Mouse (Mus musculus) stomach, embryonic 16.5 days (tissue): ENCODE measurements around the gene Tnnt1. TPM values are rescaled to one million over a fixed set of nuclear protein-coding genes. Genes with fewer than 3 reads are reported as not detected.

ENCODE experiments used
- ATAC-seq: fragments of 200-750 bp; cut with Nextera tagmentation; 2 replicates; pipeline ENCODE4 v1.8.0; 2017; ENCODE audit warnings: moderate number of reproducible peaks, moderate TSS enrichment; ENCODE audit not compliant: insufficient read depth, low FRiP score
- H3K27ac ChIP-seq: fragments of 300-500 bp; sonication (generic); 2 replicates; pipeline ENCODE4 v1.5.1; 2014; ENCODE audit warnings: low read length
- H3K27me3 ChIP-seq: fragments of 300-500 bp; sonication (generic); 2 replicates; pipeline ENCODE4 v1.6.1; 2014; ENCODE audit warnings: low read length, control low read depth, mixed read lengths; ENCODE audit not compliant: control insufficient read depth, insufficient read depth
- H3K36me3 ChIP-seq: fragments of 300-500 bp; sonication (generic); 2 replicates; pipeline ENCODE4 v1.6.1; 2014; ENCODE audit warnings: low read length; ENCODE audit not compliant: control insufficient read depth, insufficient read depth
- H3K4me1 ChIP-seq: fragments of 300-500 bp; sonication (generic); 2 replicates; pipeline ENCODE4 v1.6.1; 2014; ENCODE audit warnings: low read length, control low read depth, mixed read lengths; ENCODE audit not compliant: control insufficient read depth, insufficient read depth
- H3K4me2 ChIP-seq: fragments of 300-500 bp; sonication (generic); 2 replicates; pipeline ENCODE4 v1.6.1; 2014; ENCODE audit warnings: low read depth, low read length, mixed read lengths
- H3K4me3 ChIP-seq: fragments of 300-500 bp; sonication (generic); replicated peaks from 2 replicates; pipeline ENCODE4 v1.5.1; 2014; ENCODE audit warnings: mild to moderate bottlenecking, low read length
- H3K9ac ChIP-seq: fragments of 300-500 bp; sonication (generic); 2 replicates; pipeline ENCODE4 v1.6.1; 2014; ENCODE audit warnings: low read length
- H3K9me3 ChIP-seq: fragments of 300-500 bp; sonication (generic); replicated peaks from 2 replicates; pipeline ENCODE4 v1.6.1; 2016; ENCODE audit warnings: low read length, control low read depth; ENCODE audit not compliant: control insufficient read depth
- WGBS: fragments of 180-500 bp; shearing (Covaris S2); extraction: QIAGEN DNeasy Blood & Tissue Kit; methylation state at CpG from one replicate; pipeline ENCODE4 v1.1.7; 2014; 5-methylcytosine and 5-hydroxymethylcytosine counted together
- polyA plus RNA-seq: library from polyadenylated mRNA; unstranded; fragments of >200 nt; fragmentation: Nextera tagmentation; extraction: Ambion mirVana; gene quantifications from 2 replicates; pipeline ENCODE4 v1.2.1, GENCODE M21; 2015

The Tnnt1 gene
- polyA plus RNA-seq, 1 experiment from 2014 or later = 111 TPM

DNA sequence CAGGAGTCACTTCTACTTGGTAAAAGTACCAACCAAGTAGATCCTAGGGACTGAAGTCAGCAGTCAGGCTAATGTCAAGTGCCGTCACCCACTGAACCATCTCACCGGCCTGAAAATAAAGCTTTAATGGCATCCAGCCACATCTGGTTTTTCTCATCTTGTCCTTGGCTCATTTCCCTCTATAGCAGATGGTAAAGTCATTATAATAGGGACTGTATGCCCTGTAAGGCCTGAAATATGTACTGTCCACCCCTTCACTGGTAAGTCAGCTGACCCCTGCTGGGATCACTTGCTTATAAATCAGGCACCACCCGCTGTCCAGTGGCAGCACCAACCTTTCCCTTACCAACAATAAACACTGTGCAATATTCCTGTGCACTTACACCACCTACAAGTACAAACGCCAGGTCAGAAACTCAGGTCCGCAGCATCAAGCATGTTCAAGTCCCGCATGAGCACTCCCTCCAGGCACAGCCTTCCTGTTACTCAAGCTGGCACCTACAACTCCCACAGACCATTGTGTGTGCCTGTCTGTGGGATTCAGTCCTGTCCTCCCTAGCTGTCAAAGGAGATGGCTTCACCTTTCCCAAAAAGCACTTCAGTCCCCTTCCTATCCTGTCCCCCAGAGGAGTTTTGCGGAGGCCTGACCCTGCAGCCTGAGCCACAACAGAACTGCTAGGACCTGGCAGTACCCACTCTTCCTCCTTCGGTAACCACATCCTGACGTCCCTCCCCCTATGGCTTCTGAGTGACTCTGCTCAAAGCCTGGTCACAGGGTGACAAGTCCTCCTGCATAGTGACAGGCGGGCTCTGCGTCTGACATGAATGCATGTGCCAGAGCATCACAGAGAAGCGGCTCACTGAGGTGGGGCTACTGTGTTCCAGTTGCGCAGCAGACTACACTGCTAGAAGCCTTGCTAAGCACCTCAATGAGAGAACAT lies 23.6 kb downstream of the Tnnt1 start:
- peak overlapping the region; percentile 58 for H3K27ac ChIP-seq
- H3K4me3 ChIP-seq = no peak overlapping the region
- H3K36me3 ChIP-seq = no peaks in the 10 kb centered on the region; the same call in 1 of the 2 replicates
- H3K4me2 ChIP-seq = no peak overlapping the region
- peak; percentile 53; the same call in 1 of the 2 replicates for ATAC-seq
- H3K27me3 ChIP-seq = no peaks in the 10 kb centered on the region
- peak overlapping the region; percentile 52; the same call in 1 of the 2 replicates for H3K9ac ChIP-seq
- H3K4me1 ChIP-seq = peaks cover 8% of the 10 kb centered on the region
- no peaks in the 10 kb centered on the region for H3K9me3 ChIP-seq
- WGBS = 69% methylated on average over 13 of the region's 13 CpGs

DNA sequence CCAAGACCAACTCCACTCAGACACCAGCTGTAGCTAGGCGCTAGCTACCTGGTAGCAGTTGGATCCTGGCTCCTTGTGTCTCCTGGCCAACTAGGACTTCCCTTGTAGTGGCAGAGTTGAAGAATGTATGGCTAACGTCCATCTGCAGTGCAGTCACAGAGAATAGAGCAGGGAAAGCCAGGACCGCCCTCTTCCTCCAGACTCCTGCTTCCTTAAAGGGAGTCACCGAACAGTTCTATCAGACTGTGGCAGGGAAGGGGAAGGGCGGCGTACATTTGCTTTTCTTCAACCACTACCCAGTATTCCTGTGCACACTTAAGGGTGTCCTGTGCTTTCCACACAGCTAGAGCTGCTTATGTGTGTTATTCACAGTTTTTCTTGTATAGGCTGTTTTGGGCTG lies 24.9 kb downstream of the Tnnt1 start:
- no peak overlapping the region for H3K4me2 ChIP-seq
- no peak overlapping the region for H3K4me3 ChIP-seq
- peak overlapping the region; percentile 58; the same call in 1 of the 2 replicates for H3K27ac ChIP-seq
- no peak overlapping the region for H3K9ac ChIP-seq
- no peaks in the 10 kb centered on the region for H3K9me3 ChIP-seq
- peaks cover 8% of the 10 kb centered on the region for H3K4me1 ChIP-seq
- no peaks in the 10 kb centered on the region for H3K27me3 ChIP-seq
- ATAC-seq = peak; percentile 71; the same call in 1 of the 2 replicates
- 74% methylated on average over 6 of the region's 6 CpGs for WGBS
- H3K36me3 ChIP-seq = peaks cover 5% of the 10 kb centered on the region; the same call in 1 of the 2 replicates

DNA sequence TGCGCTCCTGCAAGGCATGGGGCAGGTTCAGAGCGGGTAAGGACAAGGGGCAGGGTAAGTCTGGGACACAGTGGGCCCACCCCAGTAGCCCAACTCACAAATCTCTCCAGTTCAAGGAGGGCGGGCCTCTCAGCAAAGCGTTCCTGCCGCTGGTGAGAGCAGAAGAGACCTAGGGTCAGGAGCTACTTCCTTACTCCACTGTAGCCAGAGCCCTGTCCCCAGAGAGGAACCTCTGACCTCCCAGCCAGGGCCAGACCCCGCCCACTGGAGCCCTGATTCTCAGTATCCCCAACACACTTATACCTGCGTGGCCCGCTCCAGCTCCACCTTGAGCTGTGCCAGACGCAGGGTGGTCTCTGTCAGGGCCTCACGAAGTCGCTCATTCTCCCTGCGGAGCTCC lies 33.9 kb downstream of the Tnnt1 start:
- H3K27ac ChIP-seq = no peak overlapping the region
- ATAC-seq = no peak
- peaks cover 19% of the 10 kb centered on the region for H3K4me1 ChIP-seq
- 81% methylated on average over 12 of the region's 12 CpGs for WGBS
- no peak overlapping the region for H3K4me3 ChIP-seq
- no peak overlapping the region for H3K9ac ChIP-seq
- H3K4me2 ChIP-seq = no peak overlapping the region
- no peaks in the 10 kb centered on the region for H3K27me3 ChIP-seq
- H3K36me3 ChIP-seq = peaks cover 31% of the 10 kb centered on the region
- H3K9me3 ChIP-seq = no peaks in the 10 kb centered on the region

DNA sequence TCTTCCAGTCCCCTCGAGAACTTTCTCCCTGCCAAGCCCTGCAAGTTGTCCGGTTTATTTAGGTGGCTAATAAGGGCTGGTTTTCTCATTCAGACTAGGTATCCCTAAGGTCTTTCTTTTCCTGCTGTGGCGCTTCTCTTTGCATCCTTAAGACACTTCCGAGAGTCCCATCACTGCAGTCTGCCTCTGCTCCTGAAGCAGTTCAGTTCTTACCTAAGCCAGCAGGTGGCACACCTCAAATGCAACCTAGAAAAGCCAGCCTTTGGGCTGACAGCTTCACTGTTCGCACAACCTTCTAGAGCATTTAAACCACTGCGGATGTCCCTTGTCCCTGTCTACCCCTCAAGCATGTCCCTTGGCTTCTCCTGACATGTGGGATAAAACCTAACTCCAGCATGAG lies 36.5 kb downstream of the Tnnt1 start:
- H3K27me3 ChIP-seq = no peaks in the 10 kb centered on the region
- peak overlapping the region; percentile 96 for H3K27ac ChIP-seq
- no peak for ATAC-seq
- WGBS = 28% methylated on average over 6 of the region's 6 CpGs
- no peak overlapping the region for H3K4me2 ChIP-seq
- H3K9me3 ChIP-seq = no peaks in the 10 kb centered on the region
- peaks cover 19% of the 10 kb centered on the region for H3K4me1 ChIP-seq
- H3K4me3 ChIP-seq = no peak overlapping the region
- H3K36me3 ChIP-seq = peaks cover 20% of the 10 kb centered on the region
- H3K9ac ChIP-seq = no peak overlapping the region

DNA sequence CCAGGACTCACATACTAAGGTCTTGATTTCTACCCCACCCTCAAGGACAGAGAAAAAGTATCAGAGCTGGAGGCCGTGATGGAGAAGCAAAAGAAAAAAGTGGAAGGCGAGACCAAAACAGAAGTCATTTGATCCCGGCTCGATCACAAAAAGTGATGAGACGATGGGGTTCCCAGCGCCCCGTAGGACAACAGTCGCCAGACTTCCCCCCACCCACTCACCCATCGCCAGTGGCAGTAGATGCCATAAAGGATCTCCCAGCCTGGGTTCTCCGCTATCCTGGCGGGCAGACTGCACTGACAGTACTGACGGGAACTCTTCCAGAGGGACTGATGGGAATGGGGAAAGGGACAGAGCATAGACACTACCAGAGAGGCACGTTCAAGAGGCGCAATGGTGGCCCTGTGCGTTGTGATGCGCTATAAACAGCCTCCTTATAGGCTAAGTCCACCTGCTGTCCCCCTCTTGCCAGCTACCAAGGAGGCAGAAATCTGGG lies 37.3 kb downstream of the Tnnt1 start:
- peak overlapping the region; percentile 67 for H3K9ac ChIP-seq
- H3K9me3 ChIP-seq = no peaks in the 10 kb centered on the region
- ATAC-seq = no peak
- H3K4me3 ChIP-seq = peak overlapping the region; percentile 53
- 6% methylated on average over 16 of the region's 16 CpGs for WGBS
- H3K36me3 ChIP-seq = peaks cover 12% of the 10 kb centered on the region
- H3K27me3 ChIP-seq = 0 out of 2 replicates have a peak, but pooled peaks cover 2% of the 10 kb centered on the region
- peak overlapping the region; percentile 96 for H3K27ac ChIP-seq
- H3K4me1 ChIP-seq = peaks cover 19% of the 10 kb centered on the region
- H3K4me2 ChIP-seq = peak overlapping the region; percentile 87

DNA sequence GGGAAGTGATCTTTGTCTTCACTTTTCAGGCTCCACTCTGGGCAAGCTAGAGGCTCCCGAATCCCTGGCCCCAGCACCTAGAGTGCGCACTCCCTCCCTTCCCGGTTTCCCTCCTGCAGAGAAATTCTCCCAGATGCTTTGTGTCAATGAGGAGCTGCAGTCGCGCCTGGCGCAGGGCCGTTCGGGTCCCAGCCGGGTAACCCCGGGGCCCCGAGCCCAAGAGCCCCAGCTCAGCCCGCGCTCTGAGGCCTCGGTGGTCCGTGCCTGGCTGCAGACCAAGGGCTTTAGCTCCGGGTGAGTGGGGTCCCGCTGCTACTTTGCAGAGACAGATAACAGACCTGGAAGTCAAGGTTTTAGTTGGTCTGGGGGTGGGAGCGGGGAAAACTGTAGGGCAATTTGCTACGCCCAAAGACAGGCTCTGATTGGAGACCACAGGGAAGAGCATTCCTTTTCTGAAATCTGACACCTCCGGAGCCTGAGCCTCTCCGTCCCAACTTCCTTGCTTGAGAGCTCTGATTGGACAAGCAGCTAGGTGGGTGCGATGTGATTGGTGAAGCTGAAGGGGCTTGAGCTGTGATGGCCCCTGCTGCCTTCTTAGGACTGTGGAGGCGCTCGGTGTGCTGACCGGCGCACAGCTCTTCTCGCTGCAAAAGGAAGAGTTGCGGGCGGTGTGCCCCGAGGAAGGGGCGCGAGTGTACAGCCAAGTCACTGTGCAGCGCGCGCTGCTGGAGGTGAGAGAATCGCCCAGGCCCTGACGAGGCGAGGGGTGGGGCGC lies 38.0 kb downstream of the Tnnt1 start:
- Histone ChIP-seq H3K9me3 (no peaks in the 10 kb centered on the region), H3K4me3 (peak overlapping the region; percentile 53), H3K27me3 (0 out of 2 replicates have a peak, but pooled peaks cover 3% of the 10 kb centered on the region), H3K36me3 (peaks cover 6% of the 10 kb centered on the region), H3K4me1 (peaks cover 19% of the 10 kb centered on the region), H3K27ac (peak overlapping the region; percentile 96), H3K9ac (peak overlapping the region; percentile 81), H3K4me2 (peak overlapping the region; percentile 87)
- ATAC-seq = peak; percentile 95
- 1% methylated on average over 39 of the region's 39 CpGs for WGBS

DNA sequence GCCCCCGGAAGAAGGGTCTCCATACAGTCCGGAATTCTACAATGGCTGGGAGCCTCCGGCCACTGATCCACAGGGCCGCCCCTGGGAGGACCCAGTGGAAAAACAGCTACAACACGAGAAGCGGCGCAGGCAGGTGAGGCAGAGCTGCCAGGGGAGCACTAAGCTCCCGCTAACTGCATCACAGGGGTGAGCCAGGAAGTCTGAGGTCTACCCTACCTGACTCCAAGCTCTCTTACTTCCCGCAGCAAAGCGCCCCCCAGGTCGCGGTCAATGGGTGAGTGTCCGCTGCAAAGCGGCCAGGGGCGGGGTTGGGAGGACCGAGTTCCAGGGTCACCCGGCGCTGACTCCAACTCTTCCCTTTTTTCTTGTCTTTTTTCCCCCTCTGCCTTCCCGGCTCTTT lies 42.2 kb downstream of the Tnnt1 start:
- no peak overlapping the region for H3K4me2 ChIP-seq
- 14% methylated on average over 19 of the region's 19 CpGs for WGBS
- no peak overlapping the region for H3K4me3 ChIP-seq
- peaks cover 20% of the 10 kb centered on the region for H3K4me1 ChIP-seq
- H3K27me3 ChIP-seq = peaks cover 9% of the 10 kb centered on the region; the same call in 1 of the 2 replicates
- H3K27ac ChIP-seq = no peak overlapping the region
- H3K9ac ChIP-seq = no peak overlapping the region
- H3K9me3 ChIP-seq = no peaks in the 10 kb centered on the region
- ATAC-seq = no peak
- H3K36me3 ChIP-seq = no peaks in the 10 kb centered on the region

DNA sequence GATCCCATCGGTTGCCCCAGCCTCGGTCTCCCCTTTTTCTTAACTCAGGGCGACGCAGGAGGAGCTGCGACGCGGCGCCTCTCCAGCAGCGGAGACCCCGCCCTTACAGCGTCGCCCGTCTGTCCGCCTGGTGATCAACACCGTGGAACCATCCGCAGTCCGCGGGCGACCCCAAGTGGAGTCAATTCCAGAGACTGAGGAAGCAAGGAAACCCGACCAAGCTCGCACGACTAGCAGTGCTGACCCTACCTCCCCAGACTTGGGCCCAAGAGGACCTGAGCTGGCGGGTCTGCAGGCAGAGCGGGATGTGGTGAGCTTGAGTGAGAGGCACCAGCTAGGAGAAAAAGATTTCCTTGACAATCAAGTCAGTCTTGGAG lies 45.0 kb downstream of the Tnnt1 start:
- peak overlapping the region; percentile 94 for H3K4me2 ChIP-seq
- H3K36me3 ChIP-seq = no peaks in the 10 kb centered on the region
- peaks cover 9% of the 10 kb centered on the region; the same call in 1 of the 2 replicates for H3K27me3 ChIP-seq
- peak; percentile 87 for ATAC-seq
- peak overlapping the region; percentile 49 for H3K4me3 ChIP-seq
- peaks cover 11% of the 10 kb centered on the region for H3K4me1 ChIP-seq
- no peaks in the 10 kb centered on the region for H3K9me3 ChIP-seq
- peak overlapping the region; percentile 66 for H3K9ac ChIP-seq
- H3K27ac ChIP-seq = no peak overlapping the region
- WGBS = 2% methylated on average over 24 of the region's 24 CpGs
